Comparison of ENCODE assay signal across 20 mouse cellular contexts in the genomic region with DNA sequence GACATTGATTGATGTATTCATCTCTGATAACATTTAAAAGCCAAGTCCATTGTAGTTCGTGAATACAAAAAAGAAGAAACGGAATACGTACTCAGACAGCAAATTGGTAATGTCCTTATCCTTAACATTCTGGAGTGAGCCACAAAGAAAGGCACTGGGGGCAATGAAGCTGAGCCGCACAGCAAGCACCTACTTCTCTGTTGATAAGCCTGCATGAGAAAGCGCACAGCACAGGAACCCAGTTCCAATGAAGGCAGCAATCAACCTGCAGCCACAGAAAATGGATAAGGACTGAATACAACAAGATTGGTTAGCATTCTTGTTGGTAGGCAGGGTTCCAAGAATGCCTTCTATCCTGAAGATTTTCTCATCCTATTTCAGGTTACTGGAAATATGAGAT.
DNase-seq lines count a peak whose midpoint lies in the region; ATAC-seq and TF ChIP-seq lines count a peak whose summit lies in the region.
"Had no signal": no experiment of that assay in that cellular context is flagged by ENCODE, and none has a peak within 500 bp of the region (broad histone marks: within the 10 kb centered on the region; RNA-seq: fewer than 3 reads in every experiment).

No protein-coding gene starts in this region.

- no peak overlapping the region for H3K27ac ChIP-seq in hindbrain, embryonic 11.5 days (ENCODE audit: low read depth, low read length)
- no peak overlapping the region for H3K27ac ChIP-seq in hindbrain, embryonic 10.5 days
- H3K27ac ChIP-seq in MEL (ENCODE audit: control insufficient read depth, low read depth, low read length), result no peak overlapping the region
- H3K27ac ChIP-seq in hindbrain, postnatal 0 days, result no peak overlapping the region
- no peak overlapping the region for H3K27ac ChIP-seq in kidney, embryonic 14.5 days (ENCODE audit: low read depth, low read length)
- H3K27ac ChIP-seq: embryonic facial prominence, embryonic 10.5 days; forebrain, embryonic 13.5 days; heart, adult 2 months; heart, embryonic 15.5 days; intestine, embryonic 15.5 days had no signal

- no peak for TF ChIP-seq POLR2A in MEL (IDR thresholded peaks at IDR 0.05; ENCODE audit: control insufficient read depth in 1 of 2, insufficient read depth in 1 of 2, low read depth in 1 of 2, low read length in 2 of 2, poor library complexity in 1 of 2)
- TF ChIP-seq POLR2A in brain, embryonic 14.5 days (IDR thresholded peaks at IDR 0.05; ENCODE audit: borderline replicate concordance, extremely low read depth, insufficient read depth, insufficient read length, poor library complexity, severe bottlenecking), result no peak

- H3K4me3 ChIP-seq in hindbrain, embryonic 11.5 days (ENCODE audit: low read depth, low read length), result no peak overlapping the region
- no peak overlapping the region for H3K4me3 ChIP-seq in hindbrain, embryonic 10.5 days
- H3K4me3 ChIP-seq in MEL (ENCODE audit: control insufficient read depth in 1 of 2, insufficient read depth in 1 of 2, low read depth in 2 of 2, low read length in 2 of 2), result no peak overlapping the region
- no peak overlapping the region for H3K4me3 ChIP-seq in hindbrain, postnatal 0 days (ENCODE audit: low read length)
- no peak overlapping the region for H3K4me3 ChIP-seq in kidney, embryonic 14.5 days (ENCODE audit: low read length)
- H3K4me3 ChIP-seq: embryonic facial prominence, embryonic 10.5 days; forebrain, embryonic 13.5 days; heart, adult 2 months; heart, embryonic 15.5 days; intestine, embryonic 15.5 days had no signal

- H3K4me1 ChIP-seq in hindbrain, embryonic 11.5 days (replicated peaks; ENCODE audit: control insufficient read depth, insufficient read depth, low read length), result no peaks in the 10 kb centered on the region
- H3K4me1 ChIP-seq in hindbrain, embryonic 10.5 days (replicated peaks), result no peaks in the 10 kb centered on the region
- H3K4me1 ChIP-seq in MEL (ENCODE audit: control insufficient read depth in 1 of 2, insufficient read depth in 2 of 2, low read length in 2 of 2), result peaks cover 2% of the 10 kb centered on the region in 2 experiments; a peak in 3 of 4 replicates
- no peaks in the 10 kb centered on the region for H3K4me1 ChIP-seq in hindbrain, postnatal 0 days (ENCODE audit: insufficient read depth, low read length)
- H3K4me1 ChIP-seq in kidney, embryonic 14.5 days (ENCODE audit: control insufficient read depth, insufficient read depth, low read length), result no peaks in the 10 kb centered on the region
- H3K4me1 ChIP-seq: embryonic facial prominence, embryonic 10.5 days; forebrain, embryonic 13.5 days; heart, embryonic 15.5 days; intestine, embryonic 15.5 days had no signal

- H3K36me3 ChIP-seq in hindbrain, embryonic 11.5 days (ENCODE audit: control insufficient read depth, insufficient read depth, low read length), result no peaks in the 10 kb centered on the region
- H3K36me3 ChIP-seq in hindbrain, embryonic 10.5 days, result no peaks in the 10 kb centered on the region
- H3K36me3 ChIP-seq in MEL (ENCODE audit: control insufficient read depth in 1 of 2, insufficient read depth in 2 of 2, low read length in 2 of 2), result peaks cover 0 to 1% of the 10 kb centered on the region in 2 experiments; a peak in 1 of 4 replicates
- no peaks in the 10 kb centered on the region for H3K36me3 ChIP-seq in hindbrain, postnatal 0 days (ENCODE audit: insufficient read depth, low read length)
- no peaks in the 10 kb centered on the region for H3K36me3 ChIP-seq in kidney, embryonic 14.5 days (ENCODE audit: control insufficient read depth, insufficient read depth, low read length)
- H3K36me3 ChIP-seq: embryonic facial prominence, embryonic 10.5 days; heart, embryonic 15.5 days; intestine, embryonic 15.5 days had no signal

- TF ChIP-seq RAD21 in MEL (IDR thresholded peaks at IDR 0.05; ENCODE audit: low read depth, low read length), result no peak

- TF ChIP-seq EP300 in MEL (IDR thresholded peaks at IDR 0.05; ENCODE audit: low read depth in 1 of 2, low read length in 2 of 2), result no peak

- H3K4me2 ChIP-seq in hindbrain, embryonic 11.5 days (replicated peaks; ENCODE audit: low read depth, low read length), result no peak overlapping the region
- no peak overlapping the region for H3K4me2 ChIP-seq in hindbrain, postnatal 0 days (ENCODE audit: low read depth, low read length)
- no peak overlapping the region for H3K4me2 ChIP-seq in kidney, embryonic 14.5 days (replicated peaks; ENCODE audit: low read depth, low read length)
- H3K4me2 ChIP-seq: forebrain, embryonic 13.5 days; heart, embryonic 11.5 days; heart, embryonic 15.5 days; intestine, embryonic 15.5 days had no signal

- DNase-seq in hindbrain, embryonic 11.5 days (ENCODE audit: low spot score), result peak; percentile 4
- no peak for DNase-seq in hindbrain, embryonic 10.5 days (ENCODE audit: low spot score)
- DNase-seq in MEL (ENCODE audit: low read depth, low spot score), result peak; percentile 18
- peak; percentile 51 for DNase-seq in brain, embryonic 14.5 days (ENCODE audit: low read depth)
- peak; percentile 8 for DNase-seq in hindbrain, postnatal 0 days (ENCODE audit: low spot score)
- no peak for DNase-seq in cerebellum, postnatal 25 days
- DNase-seq in kidney, adult 8-10 months, result no peak
- DNase-seq: adrenal gland, adult 2 months; adrenal gland, postnatal 25 days; cerebellum, adult 11-12 months; cerebellum, adult 9-11 months; heart, adult 2 months; kidney, adult 18-20 months had no signal

- WGBS in hindbrain, embryonic 11.5 days, result 59% methylated on average over 5 of the region's 5 CpGs
- 69% methylated on average over 5 of the region's 5 CpGs for WGBS in hindbrain, embryonic 10.5 days
- 43% methylated on average over 5 of the region's 5 CpGs for WGBS in hindbrain, postnatal 0 days
- 81% methylated on average over 5 of the region's 5 CpGs for WGBS in kidney, embryonic 14.5 days

- TF ChIP-seq CTCF in MEL (IDR thresholded peaks at IDR 0.05 in 2 of 3, conservative IDR thresholded peaks at IDR 0.05 in 1 of 3; ENCODE audit: control insufficient read depth in 1 of 3, insufficient read depth in 1 of 3, low read depth in 2 of 3, low read length in 3 of 3, poor library complexity in 1 of 3, severe bottlenecking in 1 of 3), result no peak
- TF ChIP-seq CTCF in brain, embryonic 14.5 days (IDR thresholded peaks at IDR 0.05; ENCODE audit: borderline replicate concordance, extremely low read depth, insufficient read depth, insufficient read length), result no peak
- no peak for TF ChIP-seq CTCF in hindbrain, postnatal 0 days (IDR thresholded peaks at IDR 0.05; ENCODE audit: low read depth)

- no peaks in the 10 kb centered on the region for H3K9me3 ChIP-seq in hindbrain, embryonic 11.5 days (ENCODE audit: control insufficient read depth, low read length)
- H3K9me3 ChIP-seq in hindbrain, embryonic 10.5 days, result no peaks in the 10 kb centered on the region
- H3K9me3 ChIP-seq in MEL (replicated peaks; ENCODE audit: insufficient read depth, low read length), result no peaks in the 10 kb centered on the region
- H3K9me3 ChIP-seq in hindbrain, postnatal 0 days (ENCODE audit: low read length), result no peaks in the 10 kb centered on the region
- no peaks in the 10 kb centered on the region for H3K9me3 ChIP-seq in kidney, embryonic 14.5 days (ENCODE audit: control insufficient read depth, low read length)
- H3K9me3 ChIP-seq: embryonic facial prominence, embryonic 10.5 days; forebrain, embryonic 13.5 days; heart, embryonic 15.5 days; intestine, embryonic 15.5 days had no signal

- no peaks in the 10 kb centered on the region for H3K27me3 ChIP-seq in hindbrain, embryonic 11.5 days (ENCODE audit: control insufficient read depth, insufficient read depth, low read length)
- no peaks in the 10 kb centered on the region for H3K27me3 ChIP-seq in hindbrain, embryonic 10.5 days (ENCODE audit: insufficient read depth, poor library complexity, severe bottlenecking)
- H3K27me3 ChIP-seq in MEL (ENCODE audit: control insufficient read depth in 1 of 2, insufficient read depth in 2 of 2, low read length in 2 of 2), result no peaks in the 10 kb centered on the region
- H3K27me3 ChIP-seq in hindbrain, postnatal 0 days (ENCODE audit: insufficient read depth, low read length), result no peaks in the 10 kb centered on the region
- H3K27me3 ChIP-seq in kidney, embryonic 14.5 days (ENCODE audit: control insufficient read depth, insufficient read depth, low read length), result no peaks in the 10 kb centered on the region
- H3K27me3 ChIP-seq: CH12.LX; forebrain, embryonic 13.5 days; heart, embryonic 15.5 days; intestine, embryonic 15.5 days had no signal

- 0 out of 2 replicates have a peak, but pooled peaks have one; percentile 10 for ATAC-seq in hindbrain, embryonic 11.5 days (ENCODE audit: low FRiP score)
- no peak for ATAC-seq in hindbrain, postnatal 0 days
- no peak for ATAC-seq in kidney, embryonic 14.5 days (ENCODE audit: low FRiP score, low TSS enrichment)
- ATAC-seq: forebrain, embryonic 13.5 days; intestine, embryonic 15.5 days had no signal

- no peak overlapping the region for H3K9ac ChIP-seq in hindbrain, embryonic 11.5 days (ENCODE audit: low read depth, low read length)
- H3K9ac ChIP-seq in MEL (ENCODE audit: control insufficient read depth, low read depth, low read length, poor library complexity, severe bottlenecking), result no peak overlapping the region
- H3K9ac ChIP-seq in hindbrain, postnatal 0 days (replicated peaks; ENCODE audit: low read length), result no peak overlapping the region
- no peak overlapping the region for H3K9ac ChIP-seq in kidney, embryonic 14.5 days (ENCODE audit: low read depth, low read length)
- H3K9ac ChIP-seq: forebrain, embryonic 13.5 days; heart, embryonic 15.5 days; intestine, embryonic 15.5 days had no signal

- H3K79me2 ChIP-seq in MEL (ENCODE audit: control insufficient read depth, insufficient read depth, low read length, poor library complexity), result no peaks in the 10 kb centered on the region

TF ChIP-seq in MEL, 35 proteins besides CTCF, POLR2A, EP300 and RAD21 (continues in another document):
- no peak for TF ChIP-seq TAL1 (IDR thresholded peaks at IDR 0.05; ENCODE audit: low read length)
- no peak for TF ChIP-seq KAT2A (conservative IDR thresholded peaks at IDR 0.05; ENCODE audit: low read depth, low read length)
- TF ChIP-seq USF1 (IDR thresholded peaks at IDR 0.05; ENCODE audit: low read depth, low read length), result no peak
- no peak for TF ChIP-seq ZNF384 (IDR thresholded peaks at IDR 0.05; ENCODE audit: low read depth, low read length)
- TF ChIP-seq MEF2A (IDR thresholded peaks at IDR 0.05; ENCODE audit: extremely low read depth, insufficient replicate concordance, low read depth, low read length, poor library complexity, severe bottlenecking), result no peak
- TF ChIP-seq ZC3H11A (IDR thresholded peaks at IDR 0.05; ENCODE audit: low read depth, low read length), result no peak
- TF ChIP-seq USF2 (IDR thresholded peaks at IDR 0.05; ENCODE audit: borderline replicate concordance in 1 of 2, insufficient read depth in 1 of 2, low read depth in 1 of 2, low read length in 2 of 2), result no peak
- no peak for TF ChIP-seq CHD2 (IDR thresholded peaks at IDR 0.05; ENCODE audit: low read length)
- TF ChIP-seq ZMIZ1 (IDR thresholded peaks at IDR 0.05; ENCODE audit: low read depth, low read length), result no peak
- TF ChIP-seq JUND (IDR thresholded peaks at IDR 0.05; ENCODE audit: low read depth, low read length), result no peak
- TF ChIP-seq GABPA (IDR thresholded peaks at IDR 0.05; ENCODE audit: low read depth, low read length), result no peak
- no peak for TF ChIP-seq POLR2AphosphoS2 (IDR thresholded peaks at IDR 0.05; ENCODE audit: low read length)
- no peak for TF ChIP-seq MYB (IDR thresholded peaks at IDR 0.05; ENCODE audit: low read depth, low read length)

Comparison
In these comparisons a context has a peak if more than half of its experiments do, and no peak if none do; other contexts are left out.
1. DNase-seq: peak in hindbrain, embryonic 11.5 days (single experiment), MEL (single experiment), brain, embryonic 14.5 days (single experiment) and hindbrain, postnatal 0 days (single experiment); none in hindbrain, embryonic 10.5 days (single experiment), cerebellum, postnatal 25 days (0 of 2) and kidney, adult 8-10 months (0 of 2).